Mouse (Mus musculus): ENCODE data around the gene Ngf.

Gene Ngf

GRCm38 (mm10) chr3:102469713-102470448, at the start of gene Ngf:
Ngf (plus strand) TSS chr3:102469919.
- peak in 1 of 2 experiments; percentile 26 for DNase-seq (ENCODE audit: low spot score in 2 of 2)

DNA sequence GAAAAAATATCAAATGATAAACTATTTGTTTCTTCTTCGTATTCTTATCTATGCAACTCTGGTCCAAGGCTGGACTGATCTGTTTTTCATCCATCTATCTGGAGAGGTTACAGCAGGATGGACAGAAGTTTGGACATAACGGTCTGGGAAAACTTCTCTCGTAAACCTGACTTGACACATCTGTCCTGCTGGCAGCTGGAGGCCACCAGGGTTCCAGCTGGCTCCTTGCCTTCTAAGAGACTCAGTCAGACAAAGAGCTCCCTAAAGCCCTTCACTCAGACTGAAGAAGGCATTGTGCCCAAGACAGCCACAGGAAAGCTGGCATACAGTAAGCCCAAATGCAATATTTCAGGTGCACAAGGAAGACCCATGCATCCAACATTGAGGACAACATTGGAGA, 24.2 kb upstream of the Ngf start:
- no peak for DNase-seq (ENCODE audit: low spot score in 2 of 2)

DNA sequence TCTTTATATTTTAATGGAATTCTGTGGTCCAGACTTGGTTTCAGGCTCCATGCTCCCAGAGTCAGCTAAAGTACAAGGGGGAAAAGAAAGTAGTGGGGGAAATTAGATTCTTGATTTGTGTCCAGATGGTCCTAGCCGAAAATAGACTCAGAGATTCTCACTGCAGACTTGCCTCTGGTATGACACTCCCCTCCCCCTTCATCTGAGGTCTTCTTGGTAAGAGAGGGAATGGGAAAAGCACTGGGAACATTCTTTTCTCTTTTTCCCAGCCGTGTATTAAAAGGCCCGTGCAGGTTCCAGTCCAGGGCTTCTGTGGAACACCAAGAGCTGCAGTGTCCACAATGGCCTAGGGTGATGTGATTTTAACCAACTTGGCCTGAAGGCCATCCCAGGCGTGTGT, 23.0 kb upstream of the Ngf start:
- DNase-seq (ENCODE audit: low spot score in 2 of 2): no peak

DNA sequence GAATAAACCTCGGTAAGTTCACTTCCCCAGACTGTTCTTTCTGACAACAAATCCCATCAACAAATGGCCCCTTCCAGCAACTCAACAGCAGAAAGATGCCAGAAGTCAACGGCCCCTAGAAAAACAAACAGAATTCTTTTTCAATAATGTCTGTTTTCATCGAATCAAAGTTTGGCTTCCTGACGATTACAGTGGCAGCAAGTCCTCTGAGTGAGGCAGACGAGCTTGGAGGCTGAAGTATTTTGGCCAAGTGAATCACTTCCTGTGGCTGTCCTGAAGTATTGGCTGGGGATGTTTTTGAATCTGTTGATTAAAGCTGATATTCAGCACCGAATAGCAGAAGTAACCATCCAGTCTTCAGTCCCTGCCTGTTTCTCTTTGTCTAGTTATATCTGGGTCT, 15.2 kb upstream of the Ngf start:
- no peak for DNase-seq (ENCODE audit: low spot score in 2 of 2)

DNA sequence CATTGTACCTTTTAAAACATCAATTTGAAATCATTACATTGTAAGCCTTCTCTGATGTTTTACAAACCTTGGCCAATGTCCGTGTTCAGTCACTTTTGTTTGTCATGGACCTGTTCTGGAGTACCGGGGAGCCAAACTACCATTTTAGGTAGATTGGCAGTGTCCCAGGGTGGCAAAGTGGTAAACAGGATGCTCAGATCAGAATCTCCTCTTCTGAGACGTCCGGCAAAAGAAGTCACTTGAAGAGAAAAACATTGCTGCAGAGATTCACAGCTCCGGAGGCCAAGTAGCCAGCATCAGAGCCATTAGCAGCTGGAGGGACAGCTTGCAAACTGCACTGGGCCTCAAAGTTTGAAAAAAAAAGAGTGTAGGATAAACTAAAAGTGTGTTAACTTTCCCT, 9.2 kb upstream of the Ngf start:
- no peak for DNase-seq (ENCODE audit: low spot score in 2 of 2)

DNA sequence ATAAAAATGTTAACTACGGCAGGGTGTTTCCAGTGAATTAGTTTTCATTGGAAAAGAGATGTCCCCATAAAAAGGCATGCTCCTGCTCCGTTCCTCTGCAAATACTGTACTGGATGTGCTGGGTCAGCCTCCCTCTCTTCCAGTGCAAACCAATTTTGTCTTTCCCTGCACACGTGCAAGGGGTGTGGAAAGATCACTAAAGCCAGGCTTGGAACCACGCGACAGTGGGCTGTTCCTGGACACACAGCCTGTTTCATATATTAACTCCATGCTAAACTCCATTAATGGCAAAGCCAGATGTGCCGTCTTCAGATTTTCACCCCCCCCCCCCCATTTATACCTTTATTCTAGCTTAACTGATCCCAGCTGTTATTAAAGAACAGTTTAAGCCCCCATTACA, 8.7 kb upstream of the Ngf start:
- DNase-seq (ENCODE audit: low spot score in 2 of 2): no peak

GRCm38 (mm10) chr3:102462703-102463336, 6.9 kb upstream of the Ngf start:
- DNase-seq (ENCODE audit: low spot score in 2 of 2): no peak

DNA sequence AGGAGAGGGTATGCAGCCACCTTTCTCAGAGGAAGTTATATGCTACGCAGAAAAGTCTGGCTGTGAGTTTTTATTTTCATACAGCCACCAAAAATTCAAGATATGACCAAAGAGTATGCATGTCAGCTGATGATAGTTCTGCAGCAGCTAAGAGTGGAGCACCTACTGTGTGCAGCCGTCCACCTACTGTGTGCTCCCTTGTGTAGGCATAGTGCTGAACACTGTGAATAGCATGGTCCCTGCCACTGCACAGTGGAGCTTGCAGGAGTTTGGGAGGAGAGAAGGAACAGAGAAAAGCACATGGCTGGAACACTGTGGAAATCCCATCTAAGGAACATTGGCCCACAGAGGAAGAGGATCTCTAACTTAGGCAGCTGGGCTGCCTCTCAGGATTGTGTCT, 6.4 kb upstream of the Ngf start:
- no peak for DNase-seq (ENCODE audit: low spot score in 2 of 2)

DNA sequence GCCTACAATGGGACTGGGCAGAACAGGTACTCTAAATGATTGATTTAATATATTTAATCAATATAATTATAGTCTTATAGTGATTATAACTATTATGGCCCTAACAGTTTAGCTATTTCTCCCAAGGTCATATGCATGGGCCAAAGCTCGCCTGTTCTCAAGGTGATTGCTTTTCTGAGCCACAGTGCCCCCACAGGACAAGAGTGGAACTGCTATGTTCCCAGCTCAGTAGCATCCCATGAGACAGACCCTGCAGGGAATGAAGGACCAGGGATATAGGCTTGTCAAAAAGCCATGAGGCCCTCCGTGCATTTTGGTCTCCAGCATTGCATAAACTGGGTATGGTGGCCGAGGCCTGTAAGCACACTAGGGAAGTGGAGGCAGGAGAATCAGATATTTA, 3.1 kb upstream of the Ngf start:
- peak in 1 of 2 experiments; percentile 61 for DNase-seq (ENCODE audit: low spot score in 2 of 2)

GRCm38 (mm10) chr3:102467121-102467520, 2.6 kb upstream of the Ngf start:
- no peak for DNase-seq (ENCODE audit: low spot score in 2 of 2)

DNA sequence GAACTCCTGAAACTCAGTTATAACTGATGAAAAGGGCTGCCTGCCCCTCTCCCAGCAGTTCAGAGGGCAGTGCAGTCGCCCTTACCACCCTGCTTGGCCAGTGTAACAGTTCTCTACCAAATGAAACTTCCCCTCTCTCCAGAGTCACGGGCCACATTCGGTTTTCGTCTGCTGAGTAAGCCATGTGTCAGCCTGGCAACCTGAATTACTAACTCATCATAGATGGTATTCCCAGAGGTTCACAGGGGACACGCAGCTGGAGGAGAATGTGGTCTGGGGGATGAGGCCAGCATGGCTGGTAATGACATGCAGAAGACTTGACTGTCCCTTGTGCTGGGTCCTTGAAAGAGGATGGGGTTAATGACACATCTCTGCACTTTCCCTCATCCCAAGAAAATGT, 1.5 kb downstream of the Ngf start:
- DNase-seq (ENCODE audit: low spot score in 2 of 2): no peak

DNA sequence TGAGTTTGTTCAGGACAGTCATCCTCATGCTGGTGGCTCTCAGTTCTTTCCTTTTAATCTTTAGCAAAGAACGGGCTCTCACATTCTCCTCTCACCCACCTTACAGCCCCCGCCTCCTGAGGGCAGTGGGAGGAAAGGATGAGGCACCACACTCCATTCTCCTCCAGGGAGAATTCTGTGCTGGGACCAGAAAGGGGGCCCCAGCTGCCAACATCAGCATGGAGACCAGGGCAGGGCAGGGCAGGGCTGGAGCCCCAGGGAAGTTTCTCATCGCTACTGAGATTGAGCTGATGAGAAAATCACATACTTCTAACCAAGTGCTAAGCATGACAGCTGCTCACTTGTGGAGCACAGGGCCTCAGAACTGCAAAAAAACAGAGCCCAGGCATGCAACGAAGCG, 2.1 kb downstream of the Ngf start:
- no peak for DNase-seq (ENCODE audit: low spot score in 2 of 2)

- no peak for DNase-seq (ENCODE audit: low spot score in 2 of 2)
Measured at GRCm38 (mm10) chr3:102474275-102475155, 4.8 kb downstream of the Ngf start.

- no peak for DNase-seq (ENCODE audit: low spot score in 2 of 2)
Measured at GRCm38 (mm10) chr3:102477917-102478694, 8.4 kb downstream of the Ngf start.

GRCm38 (mm10) chr3:102490393-102491123, 20.8 kb downstream of the Ngf start:
- DNase-seq (ENCODE audit: low spot score in 2 of 2): no peak

DNA sequence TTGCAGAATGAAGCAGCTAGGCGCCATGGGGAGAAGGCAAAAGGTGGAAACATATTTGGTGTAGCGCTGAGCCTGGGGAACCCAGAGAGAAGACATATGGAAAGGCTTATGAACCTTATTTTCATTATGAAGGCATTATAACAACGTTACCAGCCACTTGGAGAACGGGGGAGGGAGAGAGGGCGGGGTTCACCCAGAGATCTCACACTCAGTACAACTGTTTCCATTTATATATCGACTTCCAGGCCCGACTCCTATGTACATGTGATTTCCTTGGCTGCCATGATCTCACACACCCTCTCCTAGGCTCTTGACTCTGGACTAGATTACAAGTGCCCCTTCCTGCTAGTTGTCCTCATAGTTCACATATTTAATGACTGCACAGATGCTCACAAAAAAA, 28.4 kb downstream of the Ngf start:
- DNase-seq (ENCODE audit: low spot score in 2 of 2): no peak

GRCm38 (mm10) chr3:102498931-102499330, 29.2 kb downstream of the Ngf start:
- no peak for DNase-seq (ENCODE audit: low spot score in 2 of 2)

- no peak for DNase-seq (ENCODE audit: low spot score in 2 of 2)
Measured at GRCm38 (mm10) chr3:102500031-102500430, 30.3 kb downstream of the Ngf start.

- DNase-seq (ENCODE audit: low spot score in 2 of 2): no peak
Measured at GRCm38 (mm10) chr3:102501186-102501585, 31.5 kb downstream of the Ngf start.

GRCm38 (mm10) chr3:102505129-102505528, 35.4 kb downstream of the Ngf start:
- no peak for DNase-seq (ENCODE audit: low spot score in 2 of 2)

- no peak for DNase-seq (ENCODE audit: low spot score in 2 of 2)
Measured at GRCm38 (mm10) chr3:102506061-102506460, 36.3 kb downstream of the Ngf start.

Measured in frontal cortex, postnatal 14 days (tissue).